Mouse (Mus musculus) left cerebral cortex, postnatal 4 days (tissue): ENCODE data around the gene Fam126a. TPM values are rescaled to one million over a fixed set of nuclear protein-coding genes. Genes with fewer than 3 reads are reported as not detected.
"Not testable (repeated sequence)": the region's sequence is repeated elsewhere in the genome, so short reads cannot be mapped to it uniquely, and the experiment has no call there.

Source experiments
- DNase-seq: peaks from one replicate; pipeline ENCODE4 v3.0.0-alpha.2; 2022
- intact Hi-C: fragments of 180-260 bp; cut with DNase I; formaldehyde crosslinking; loops from one replicate; pipeline ENCODE4 v1.15.1; 2025
- total RNA-seq, 2 experiments: library from RNA; stranded (reverse); gene quantifications; 2 replicates each; pipeline ENCODE4 v1.2.3; 2021

The Fam126a gene
- total RNA-seq, 2 experiments from 2014 or later: 62.8 to 73.1 TPM

GRCm38 (mm10) chr5:23911556-23911955 is 118.9 kb downstream of the Fam126a start:
- no peak for DNase-seq
- intact Hi-C loops: no loop called here

GRCm38 (mm10) chr5:23909256-23909655 is 121.2 kb downstream of the Fam126a start:
- no peak for DNase-seq
- intact Hi-C loops: no loop called here

- no peak for DNase-seq
These were observed 121.9 kb downstream of the Fam126a start for GRCm38 (mm10) chr5:23908486-23909090.

GRCm38 (mm10) chr5:23902221-23902620 is 128.3 kb downstream of the Fam126a start:
- intact Hi-C loops: no loop called here
- no peak for DNase-seq

More at GRCm38 (mm10) chr5:23908486-23909090, 121.9 kb downstream of the Fam126a start:
- intact Hi-C loops: no loop called here

GRCm38 (mm10) chr5:23900190-23900589 is 130.3 kb downstream of the Fam126a start:
- no peak for DNase-seq
- intact Hi-C loops: no loop called here

GRCm38 (mm10) chr5:23893864-23894771 is 136.4 kb downstream of the Fam126a start:
- DNase-seq: peak; percentile 74
- intact Hi-C loops: no loop called here

GRCm38 (mm10) chr5:23893156-23893863 is 137.2 kb downstream of the Fam126a start:
- intact Hi-C loops: no loop called here
- peak; percentile 16 for DNase-seq

- intact Hi-C loops: no loop called here
- peak; percentile 77 for DNase-seq
These were observed 139.8 kb downstream of the Fam126a start for GRCm38 (mm10) chr5:23890734-23891133.

GRCm38 (mm10) chr5:23889461-23889860 is 141.0 kb downstream of the Fam126a start:
- intact Hi-C loops: no loop called here

GRCm38 (mm10) chr5:23887111-23887510 is 143.4 kb downstream of the Fam126a start:
- DNase-seq: no peak
- intact Hi-C loops: no loop called here

More at GRCm38 (mm10) chr5:23889461-23889860, 141.0 kb downstream of the Fam126a start:
- no peak for DNase-seq

- DNase-seq: no peak
These were observed 156.0 kb downstream of the Fam126a start for GRCm38 (mm10) chr5:23874457-23874856.

GRCm38 (mm10) chr5:23872586-23872985 is 157.9 kb downstream of the Fam126a start:
- intact Hi-C loops: no loop called here
- no peak for DNase-seq

More at GRCm38 (mm10) chr5:23874457-23874856, 156.0 kb downstream of the Fam126a start:
- intact Hi-C loops: no loop called here

- intact Hi-C loops, DNase-seq: not testable (repeated sequence)
These were observed 159.2 kb downstream of the Fam126a start for GRCm38 (mm10) chr5:23871323-23871722.

GRCm38 (mm10) chr5:23865941-23866340 is 164.5 kb downstream of the Fam126a start:
- no peak for DNase-seq
- intact Hi-C loops: no loop called here

Other genes with a start within 250 kb of the Fam126a start
- 10 to 100 TPM; 26.3 to 32.7 TPM for gene Pus7, start 247.0 kb downstream of the Fam126a start, total RNA-seq
- 10 to 100 TPM; 23.5 to 24.0 TPM for gene Rint1, start 243.0 kb downstream of the Fam126a start, total RNA-seq
- gene Tomm7, start 186.5 kb downstream of the Fam126a start, total RNA-seq: 10 to 100 TPM; 54.3 to 57.5 TPM
- gene Klhl7, start 69.9 kb upstream of the Fam126a start, total RNA-seq: 100 to 1,000 TPM; 167 to 174 TPM
- 10 to 100 TPM in 1 of 2 experiments, 1 to 10 TPM in 1; 9.7 to 11.3 TPM for gene Nupl2, start 134.3 kb upstream of the Fam126a start, total RNA-seq